Mouse (Mus musculus): Measurements from ENCODE around the gene 1700001O22Rik. TPM values are rescaled to one million over a fixed set of nuclear protein-coding genes. Genes with fewer than 3 reads are reported as not detected.

1700001O22Rik gene
- 2.2 and 2.4 TPM in 2 replicates for polyA plus RNA-seq (2011; ENCODE audit: insufficient read depth, insufficient read length, low read depth, missing spikeins)

- no peaks in the 10 kb centered on the region for H3K27me3 ChIP-seq (ENCODE audit: control insufficient read depth, insufficient read depth, low read length, poor library complexity, severe bottlenecking)
- no peaks in the 10 kb centered on the region for H3K4me1 ChIP-seq (ENCODE audit: control insufficient read depth, insufficient read depth, low read length)
These were observed at the start of gene 1700001O22Rik for GRCm38 (mm10) chr2:30803604-30804003. Gene 1700001O22Rik (minus strand): TSS chr2:30803661.

GRCm38 (mm10) chr2:30852771-30853313, 49.4 kb upstream of the 1700001O22Rik start:
- Histone ChIP-seq H3K27me3 (ENCODE audit: control insufficient read depth, insufficient read depth, low read length, poor library complexity, severe bottlenecking) (no peaks in the 10 kb centered on the region), H3K27ac (ENCODE audit: insufficient read depth, low read length) (no peak overlapping the region), H3K9ac (ENCODE audit: low read depth, poor library complexity, severe bottlenecking) (no peak overlapping the region), H3K4me1 (ENCODE audit: control insufficient read depth, insufficient read depth, low read length) (no peaks in the 10 kb centered on the region), H3K36me3 (ENCODE audit: control insufficient read depth, insufficient read depth, low read length, poor library complexity, severe bottlenecking) (no peaks in the 10 kb centered on the region), H3K4me3 (ENCODE audit: low read depth, low read length) (no peak overlapping the region), H3K9me3 (replicated peaks; ENCODE audit: control insufficient read depth, insufficient read depth, low read length, poor library complexity, severe bottlenecking) (no peaks in the 10 kb centered on the region)
- TF ChIP-seq POLR2A (IDR thresholded peaks at IDR 0.05; ENCODE audit: insufficient read depth, low read length) (no peak), CTCF (IDR thresholded peaks at IDR 0.05; ENCODE audit: low read depth, low read length) (no peak), EP300 (IDR thresholded peaks at IDR 0.05; ENCODE audit: insufficient read depth, low read depth, low read length) (no peak)

More at GRCm38 (mm10) chr2:30803604-30804003, at the start of gene 1700001O22Rik:
- no peak within 1 kb of the TSS for H3K4me3 ChIP-seq (ENCODE audit: low read depth, low read length)
- no peaks in the 10 kb centered on the region for H3K36me3 ChIP-seq (ENCODE audit: control insufficient read depth, insufficient read depth, low read length, poor library complexity, severe bottlenecking)
- H3K9ac ChIP-seq (ENCODE audit: low read depth, poor library complexity, severe bottlenecking), result no peak within 1 kb of the TSS
- no peak within 1 kb of the TSS for H3K27ac ChIP-seq (ENCODE audit: insufficient read depth, low read length)
- TF ChIP-seq POLR2A (IDR thresholded peaks at IDR 0.05; ENCODE audit: insufficient read depth, low read length), result no peak
- no peak for TF ChIP-seq CTCF (IDR thresholded peaks at IDR 0.05; ENCODE audit: low read depth, low read length)
- no peak for TF ChIP-seq EP300 (IDR thresholded peaks at IDR 0.05; ENCODE audit: insufficient read depth, low read depth, low read length)
- H3K9me3 ChIP-seq (replicated peaks; ENCODE audit: control insufficient read depth, insufficient read depth, low read length, poor library complexity, severe bottlenecking), result no peaks in the 10 kb centered on the region

- Histone ChIP-seq H3K9me3 (replicated peaks; ENCODE audit: control insufficient read depth, insufficient read depth, low read length, poor library complexity, severe bottlenecking) (no peaks in the 10 kb centered on the region), H3K9ac (ENCODE audit: low read depth, poor library complexity, severe bottlenecking) (no peak overlapping the region), H3K4me3 (ENCODE audit: low read depth, low read length) (no peak overlapping the region), H3K4me1 (ENCODE audit: control insufficient read depth, insufficient read depth, low read length) (peaks cover 4% of the 10 kb centered on the region), H3K36me3 (ENCODE audit: control insufficient read depth, insufficient read depth, low read length, poor library complexity, severe bottlenecking) (no peaks in the 10 kb centered on the region), H3K27ac (ENCODE audit: insufficient read depth, low read length) (no peak overlapping the region), H3K27me3 (ENCODE audit: control insufficient read depth, insufficient read depth, low read length, poor library complexity, severe bottlenecking) (peaks cover under 1% of the 10 kb centered on the region; the same call in 1 of the 2 replicates)
- no peak for TF ChIP-seq CTCF (IDR thresholded peaks at IDR 0.05; ENCODE audit: low read depth, low read length)
- TF ChIP-seq POLR2A (IDR thresholded peaks at IDR 0.05; ENCODE audit: insufficient read depth, low read length), result no peak
- TF ChIP-seq EP300 (IDR thresholded peaks at IDR 0.05; ENCODE audit: insufficient read depth, low read depth, low read length), result no peak
These were observed 47.1 kb upstream of the 1700001O22Rik start for GRCm38 (mm10) chr2:30850581-30850980.

- Histone ChIP-seq H3K9ac (ENCODE audit: low read depth, poor library complexity, severe bottlenecking) (no peak overlapping the region), H3K27ac (ENCODE audit: insufficient read depth, low read length) (no peak overlapping the region), H3K9me3 (replicated peaks; ENCODE audit: control insufficient read depth, insufficient read depth, low read length, poor library complexity, severe bottlenecking) (no peaks in the 10 kb centered on the region), H3K36me3 (ENCODE audit: control insufficient read depth, insufficient read depth, low read length, poor library complexity, severe bottlenecking) (no peaks in the 10 kb centered on the region), H3K4me1 (ENCODE audit: control insufficient read depth, insufficient read depth, low read length) (peaks cover 4% of the 10 kb centered on the region), H3K4me3 (ENCODE audit: low read depth, low read length) (no peak overlapping the region), H3K27me3 (ENCODE audit: control insufficient read depth, insufficient read depth, low read length, poor library complexity, severe bottlenecking) (peaks cover 9% of the 10 kb centered on the region)
- TF ChIP-seq POLR2A (IDR thresholded peaks at IDR 0.05; ENCODE audit: insufficient read depth, low read length), result no peak
- no peak for TF ChIP-seq EP300 (IDR thresholded peaks at IDR 0.05; ENCODE audit: insufficient read depth, low read depth, low read length)
- TF ChIP-seq CTCF (IDR thresholded peaks at IDR 0.05; ENCODE audit: low read depth, low read length), result no peak
These were observed 44.7 kb upstream of the 1700001O22Rik start for GRCm38 (mm10) chr2:30848184-30848583.

- Histone ChIP-seq H3K4me1 (ENCODE audit: control insufficient read depth, insufficient read depth, low read length) (peaks cover 4% of the 10 kb centered on the region), H3K27me3 (ENCODE audit: control insufficient read depth, insufficient read depth, low read length, poor library complexity, severe bottlenecking) (peaks cover 9% of the 10 kb centered on the region), H3K9me3 (replicated peaks; ENCODE audit: control insufficient read depth, insufficient read depth, low read length, poor library complexity, severe bottlenecking) (no peaks in the 10 kb centered on the region), H3K9ac (ENCODE audit: low read depth, poor library complexity, severe bottlenecking) (no peak overlapping the region), H3K36me3 (ENCODE audit: control insufficient read depth, insufficient read depth, low read length, poor library complexity, severe bottlenecking) (no peaks in the 10 kb centered on the region), H3K27ac (ENCODE audit: insufficient read depth, low read length) (no peak overlapping the region), H3K4me3 (ENCODE audit: low read depth, low read length) (no peak overlapping the region)
- TF ChIP-seq POLR2A (IDR thresholded peaks at IDR 0.05; ENCODE audit: insufficient read depth, low read length), result no peak
- TF ChIP-seq EP300 (IDR thresholded peaks at IDR 0.05; ENCODE audit: insufficient read depth, low read depth, low read length), result no peak
These were observed 43.3 kb upstream of the 1700001O22Rik start for GRCm38 (mm10) chr2:30846723-30847122.

- Histone ChIP-seq H3K36me3 (ENCODE audit: control insufficient read depth, insufficient read depth, low read length, poor library complexity, severe bottlenecking) (no peaks in the 10 kb centered on the region), H3K9me3 (replicated peaks; ENCODE audit: control insufficient read depth, insufficient read depth, low read length, poor library complexity, severe bottlenecking) (no peaks in the 10 kb centered on the region), H3K27ac (ENCODE audit: insufficient read depth, low read length) (no peak overlapping the region), H3K9ac (ENCODE audit: low read depth, poor library complexity, severe bottlenecking) (no peak overlapping the region; the same call in 1 of the 2 replicates), H3K4me3 (ENCODE audit: low read depth, low read length) (no peak overlapping the region), H3K27me3 (ENCODE audit: control insufficient read depth, insufficient read depth, low read length, poor library complexity, severe bottlenecking) (peaks cover 9% of the 10 kb centered on the region), H3K4me1 (ENCODE audit: control insufficient read depth, insufficient read depth, low read length) (peaks cover 4% of the 10 kb centered on the region)
- TF ChIP-seq POLR2A (IDR thresholded peaks at IDR 0.05; ENCODE audit: insufficient read depth, low read length) (no peak), CTCF (IDR thresholded peaks at IDR 0.05; ENCODE audit: low read depth, low read length) (no peak)
These were observed 42.8 kb upstream of the 1700001O22Rik start for GRCm38 (mm10) chr2:30846236-30846635.
